Mouse (Mus musculus): ENCODE measurements around the gene Hdac5. TPM values are rescaled to one million over a fixed set of nuclear protein-coding genes. Genes with fewer than 3 reads are reported as not detected.

Hdac5 gene
- polyA plus RNA-seq, 1 experiment: 237 TPM

DNA sequence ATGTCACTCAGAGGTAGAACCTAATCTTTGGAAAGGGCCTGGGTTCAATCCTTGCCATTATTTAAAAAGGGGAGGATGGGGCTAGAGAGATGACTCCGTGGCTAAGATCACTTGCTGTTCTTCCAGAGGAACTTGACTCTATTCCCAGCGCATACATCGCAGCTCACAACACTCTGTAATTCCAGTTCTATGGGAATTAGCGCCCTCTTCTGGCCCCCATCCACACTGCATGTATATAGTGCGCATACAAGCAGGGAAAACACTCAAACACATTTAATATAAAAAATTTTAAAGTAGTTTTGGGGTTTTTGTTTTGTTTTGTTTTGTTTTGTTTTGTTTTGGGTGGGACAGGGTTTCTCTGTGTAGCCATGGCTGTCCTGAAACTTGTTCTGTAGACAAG is 11.9 kb upstream of the Hdac5 start:
- H3K4me3 ChIP-seq (ENCODE audit: insufficient read depth, low read length): no peak overlapping the region
- H3K4me1 ChIP-seq (ENCODE audit: control insufficient read depth, insufficient read depth, low read length): no peaks in the 10 kb centered on the region; the same call in none of the 2 replicates
- TF ChIP-seq CTCF (IDR thresholded peaks at IDR 0.05; ENCODE audit: extremely low read depth, insufficient read depth, low read length) (no peak), POLR2A (IDR thresholded peaks at IDR 0.05; ENCODE audit: extremely low read depth, insufficient read depth, low read length) (no peak)
- H3K27ac ChIP-seq (ENCODE audit: insufficient read depth, low read length): no peak overlapping the region

- Histone ChIP-seq H3K4me3 (ENCODE audit: insufficient read depth, low read length) (no peak overlapping the region), H3K27ac (ENCODE audit: insufficient read depth, low read length) (no peak overlapping the region), H3K4me1 (ENCODE audit: control insufficient read depth, insufficient read depth, low read length) (no peaks in the 10 kb centered on the region; the same call in none of the 2 replicates)
- TF ChIP-seq CTCF (IDR thresholded peaks at IDR 0.05; ENCODE audit: extremely low read depth, insufficient read depth, low read length): no peak
These were observed 11.3 kb upstream of the Hdac5 start for GRCm38 (mm10) chr11:102241246-102241645.

- Histone ChIP-seq H3K27ac (ENCODE audit: insufficient read depth, low read length) (no peak overlapping the region), H3K4me3 (ENCODE audit: insufficient read depth, low read length) (no peak overlapping the region)
- TF ChIP-seq CTCF (IDR thresholded peaks at IDR 0.05; ENCODE audit: extremely low read depth, insufficient read depth, low read length) (no peak), POLR2A (IDR thresholded peaks at IDR 0.05; ENCODE audit: extremely low read depth, insufficient read depth, low read length) (no peak)
These were observed 10.7 kb upstream of the Hdac5 start for GRCm38 (mm10) chr11:102240636-102241035.

DNA sequence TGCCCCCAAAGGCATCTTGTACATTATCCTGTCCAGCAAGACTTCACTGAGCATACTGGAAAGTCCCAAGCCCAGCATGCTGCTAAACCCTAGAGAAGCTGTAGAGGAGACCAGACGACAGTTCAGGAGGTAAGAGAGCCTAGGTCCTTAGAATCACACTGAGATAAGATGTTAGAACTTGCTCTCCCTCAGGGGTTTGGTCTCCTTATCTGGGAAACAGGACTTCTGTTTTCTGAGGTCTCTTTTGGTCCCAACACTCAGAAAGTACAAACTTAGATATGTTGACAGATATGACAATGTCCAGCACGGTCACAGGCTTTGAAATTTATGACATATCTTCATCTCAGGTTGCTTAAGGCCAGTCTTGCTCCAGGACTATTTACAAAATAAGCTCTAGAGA is 6.1 kb upstream of the Hdac5 start:
- no peak overlapping the region for H3K27ac ChIP-seq (ENCODE audit: insufficient read depth, low read length)
- H3K4me1 ChIP-seq (ENCODE audit: control insufficient read depth, insufficient read depth, low read length): no peaks in the 10 kb centered on the region
- no peak for TF ChIP-seq POLR2A (IDR thresholded peaks at IDR 0.05; ENCODE audit: extremely low read depth, insufficient read depth, low read length)
- TF ChIP-seq CTCF (IDR thresholded peaks at IDR 0.05; ENCODE audit: extremely low read depth, insufficient read depth, low read length): no peak
- no peak overlapping the region for H3K4me3 ChIP-seq (ENCODE audit: insufficient read depth, low read length)

More at GRCm38 (mm10) chr11:102240636-102241035, 10.7 kb upstream of the Hdac5 start:
- H3K4me1 ChIP-seq (ENCODE audit: control insufficient read depth, insufficient read depth, low read length): no peaks in the 10 kb centered on the region; the same call in none of the 2 replicates

DNA sequence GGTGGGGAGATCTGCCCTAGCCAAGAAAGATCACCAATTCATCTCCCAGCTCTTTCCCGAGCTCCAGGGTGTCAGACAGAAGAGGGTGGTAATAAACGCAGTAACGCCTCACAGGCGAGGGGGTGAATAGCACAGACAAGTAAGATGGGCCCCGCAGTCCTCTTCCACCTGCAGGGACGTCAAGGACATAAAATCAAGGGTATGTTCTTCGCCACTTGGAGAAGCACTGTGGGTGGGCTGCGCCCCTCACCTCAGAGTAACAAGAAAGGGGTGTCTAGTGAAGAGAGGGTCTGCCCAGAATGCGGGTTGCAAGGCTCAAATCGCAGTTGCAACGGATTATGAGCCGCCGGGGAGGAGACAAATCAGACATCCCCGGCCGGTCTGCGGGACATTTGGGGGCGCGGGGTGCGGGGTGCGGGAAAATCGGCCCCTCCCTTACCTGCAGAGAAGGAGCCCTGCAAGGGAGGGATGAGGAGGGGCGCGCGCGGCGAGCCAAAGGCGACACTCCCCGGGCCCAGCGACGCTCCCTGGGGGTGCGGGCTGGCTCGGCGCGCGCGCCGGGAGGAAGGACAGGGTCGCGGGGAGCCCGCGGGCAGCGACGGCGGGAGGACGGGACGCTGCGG is 524 bp downstream of the Hdac5 start:
- Histone ChIP-seq H3K4me3 (ENCODE audit: insufficient read depth, low read length) (peak overlapping the region; percentile 68), H3K4me1 (ENCODE audit: control insufficient read depth, insufficient read depth, low read length) (peaks cover 18% of the 10 kb centered on the region), H3K27ac (ENCODE audit: insufficient read depth, low read length) (peak overlapping the region; percentile 86)
- TF ChIP-seq CTCF (IDR thresholded peaks at IDR 0.05; ENCODE audit: extremely low read depth, insufficient read depth, low read length) (no peak), POLR2A (IDR thresholded peaks at IDR 0.05; ENCODE audit: extremely low read depth, insufficient read depth, low read length) (no peak)

DNA sequence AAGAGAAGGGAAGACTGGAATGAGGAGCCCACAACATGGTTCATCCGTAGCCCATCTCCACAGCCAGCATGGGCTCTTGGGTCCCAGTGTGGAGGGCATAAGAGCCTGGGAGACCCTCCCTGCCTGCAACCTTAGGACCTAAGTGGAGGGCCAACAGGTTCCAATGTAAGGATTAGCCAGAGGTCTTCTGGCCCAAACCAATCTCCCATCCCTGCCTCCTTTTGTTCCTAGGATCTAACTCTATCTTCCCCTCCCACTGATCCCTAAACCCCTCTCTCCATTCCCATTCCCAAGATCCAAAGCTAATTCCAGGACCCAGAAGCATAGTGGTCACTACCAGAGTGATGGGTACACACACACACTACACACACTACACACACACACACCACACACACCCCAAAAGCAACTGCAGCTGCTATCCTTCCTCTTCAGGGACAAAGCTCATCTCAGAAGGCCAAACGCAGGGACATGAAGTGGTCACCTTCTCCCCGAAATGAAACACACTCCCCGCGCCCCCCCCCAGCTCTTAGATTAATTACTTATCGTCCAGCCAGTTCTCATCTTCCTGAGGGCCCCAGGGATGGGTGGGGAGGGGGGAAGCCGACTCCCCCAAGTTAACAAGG is 1.2 kb downstream of the Hdac5 start:
- Histone ChIP-seq H3K4me1 (ENCODE audit: control insufficient read depth, insufficient read depth, low read length) (peaks cover 19% of the 10 kb centered on the region), H3K4me3 (ENCODE audit: insufficient read depth, low read length) (peak overlapping the region; percentile 68), H3K27ac (ENCODE audit: insufficient read depth, low read length) (no peak overlapping the region)
- TF ChIP-seq POLR2A (IDR thresholded peaks at IDR 0.05; ENCODE audit: extremely low read depth, insufficient read depth, low read length) (no peak), CTCF (IDR thresholded peaks at IDR 0.05; ENCODE audit: extremely low read depth, insufficient read depth, low read length) (no peak)

GRCm38 (mm10) chr11:102228191-102228545 is 1.8 kb downstream of the Hdac5 start:
- Histone ChIP-seq H3K4me3 (ENCODE audit: insufficient read depth, low read length) (peak overlapping the region; percentile 68), H3K4me1 (ENCODE audit: control insufficient read depth, insufficient read depth, low read length) (peaks cover 19% of the 10 kb centered on the region), H3K27ac (ENCODE audit: insufficient read depth, low read length) (no peak overlapping the region)
- no peak for TF ChIP-seq POLR2A (IDR thresholded peaks at IDR 0.05; ENCODE audit: extremely low read depth, insufficient read depth, low read length)
- TF ChIP-seq CTCF (IDR thresholded peaks at IDR 0.05; ENCODE audit: extremely low read depth, insufficient read depth, low read length): no peak

GRCm38 (mm10) chr11:102227270-102228190 is 2.4 kb downstream of the Hdac5 start:
- Histone ChIP-seq H3K4me1 (ENCODE audit: control insufficient read depth, insufficient read depth, low read length) (peaks cover 19% of the 10 kb centered on the region), H3K27ac (ENCODE audit: insufficient read depth, low read length) (no peak overlapping the region), H3K4me3 (ENCODE audit: insufficient read depth, low read length) (peak overlapping the region; percentile 68)
- TF ChIP-seq POLR2A (IDR thresholded peaks at IDR 0.05; ENCODE audit: extremely low read depth, insufficient read depth, low read length) (no peak), CTCF (IDR thresholded peaks at IDR 0.05; ENCODE audit: extremely low read depth, insufficient read depth, low read length) (no peak)

GRCm38 (mm10) chr11:102226067-102226978 is 3.6 kb downstream of the Hdac5 start:
- peaks cover 19% of the 10 kb centered on the region for H3K4me1 ChIP-seq (ENCODE audit: control insufficient read depth, insufficient read depth, low read length)
- TF ChIP-seq POLR2A (IDR thresholded peaks at IDR 0.05; ENCODE audit: extremely low read depth, insufficient read depth, low read length): no peak
- no peak for TF ChIP-seq CTCF (IDR thresholded peaks at IDR 0.05; ENCODE audit: extremely low read depth, insufficient read depth, low read length)
- no peak overlapping the region for H3K27ac ChIP-seq (ENCODE audit: insufficient read depth, low read length)
- H3K4me3 ChIP-seq (ENCODE audit: insufficient read depth, low read length): peak overlapping the region; percentile 68; the same call in 1 of the 2 replicates
